ENCODE assay signal across 8 mouse cellular contexts in genomic region chr12:71311237-71311887, GRCm38 (mm10). TPM values are rescaled to one million over a fixed set of nuclear protein-coding genes. Genes with fewer than 3 reads are reported as not detected.
A peak's percentile ranks its signal among the peaks of the same experiment; 100 is the strongest.
DNase-seq lines count a peak whose midpoint lies in the region; ATAC-seq and TF ChIP-seq lines count a peak whose summit lies in the region.

No protein-coding gene starts in this region.

- peak overlapping the region; percentile 94 for H3K27ac ChIP-seq in hindbrain, embryonic 12.5 days

- H3K4me2 ChIP-seq in hindbrain, embryonic 12.5 days (replicated peaks), result peak overlapping the region; percentile 74

- peaks cover 8% of the 10 kb centered on the region; the same call in 1 of the 2 replicates for H3K4me1 ChIP-seq in hindbrain, embryonic 12.5 days
- H3K4me1 ChIP-seq in lung, adult 2 months (ENCODE audit: control insufficient read depth, insufficient read depth, low read length), result no peaks in the 10 kb centered on the region

- TF ChIP-seq CTCF in lung, adult 2 months (IDR thresholded peaks at IDR 0.05; ENCODE audit: insufficient read depth, low read length), result 0 out of 2 replicates have a peak, but pooled peaks have one; percentile 10

- H3K36me3 ChIP-seq in hindbrain, embryonic 12.5 days, result peaks cover 27% of the 10 kb centered on the region

- H3K9me3 ChIP-seq in hindbrain, embryonic 12.5 days (replicated peaks), result no peaks in the 10 kb centered on the region

- peak overlapping the region; percentile 92 for H3K4me3 ChIP-seq in hindbrain, embryonic 12.5 days
- H3K4me3 ChIP-seq in lung, adult 2 months (replicated peaks; ENCODE audit: extremely low read depth, low read depth, low read length), result peak overlapping the region; percentile 38

- WGBS in hindbrain, embryonic 12.5 days, result 25% methylated on average over 13 of the region's 13 CpGs
- 12% methylated on average over 13 of the region's 13 CpGs for WGBS in lung, adult 2 months

- DNase-seq in ES-CJ7 (ENCODE audit: low read depth, low spot score), result peak; percentile 27
- peak; percentile 71 for DNase-seq in cerebellum, adult 8-10 months
- DNase-seq in layer of hippocampus, adult 9-11 months, result peak; percentile 58
- peak; percentile 21 for DNase-seq in lung, adult 2 months
- DNase-seq in retina, postnatal 7 days (ENCODE audit: low read depth, low spot score), result peak; percentile 17

- ATAC-seq in frontal cortex, adult (ENCODE audit: low TSS enrichment), result peak; percentile 71
- ATAC-seq in hindbrain, embryonic 12.5 days (ENCODE audit: low FRiP score), result no peak
- ATAC-seq in erythroblast, adult 5-6 weeks (replicated peaks; ENCODE audit: low FRiP score, poor library complexity, severe bottlenecking), result no peak

- no peaks in the 10 kb centered on the region for H3K27me3 ChIP-seq in hindbrain, embryonic 12.5 days

- no peak for TF ChIP-seq POLR2A in lung, adult 2 months (IDR thresholded peaks at IDR 0.05; ENCODE audit: borderline replicate concordance, extremely low read depth, low read depth, low read length)

- H3K9ac ChIP-seq in hindbrain, embryonic 12.5 days, result peak overlapping the region; percentile 97; the same call in 1 of the 2 replicates

RNA-seq across cellular contexts. Expression of gene Dact1, which starts 1.7 kb away (rescaled TPM):
- polyA plus RNA-seq in hindbrain, embryonic 12.5 days (2016; fragmentation: Nextera tagmentation; extraction: Ambion mirVana), result 50.6 and 53.0 TPM in 2 replicates
- 7.5 and 8.7 TPM in 2 replicates for polyA plus RNA-seq in lung, adult 2 months (2012; rRNA removed)
- not detected in 2 replicates for total RNA-seq in erythroblast, adult 5-6 weeks (2015; ENCODE audit: low replicate concordance)
- total RNA-seq in erythroblast, adult 5-6 weeks (2017; ENCODE audit: low replicate concordance), result not detected in 2 replicates

Comparison
In these comparisons a context has a peak if more than half of its experiments do, and no peak if none do; other contexts are left out.
1. DNase-seq: peak in every context shown above with its lines; median percentile 71 in cerebellum, adult 8-10 months; 58 in layer of hippocampus, adult 9-11 months; 27 in ES-CJ7; 21 in lung, adult 2 months; 17 in retina, postnatal 7 days.